ENCODE assay signal across 16 mouse cellular contexts in the genomic region with DNA sequence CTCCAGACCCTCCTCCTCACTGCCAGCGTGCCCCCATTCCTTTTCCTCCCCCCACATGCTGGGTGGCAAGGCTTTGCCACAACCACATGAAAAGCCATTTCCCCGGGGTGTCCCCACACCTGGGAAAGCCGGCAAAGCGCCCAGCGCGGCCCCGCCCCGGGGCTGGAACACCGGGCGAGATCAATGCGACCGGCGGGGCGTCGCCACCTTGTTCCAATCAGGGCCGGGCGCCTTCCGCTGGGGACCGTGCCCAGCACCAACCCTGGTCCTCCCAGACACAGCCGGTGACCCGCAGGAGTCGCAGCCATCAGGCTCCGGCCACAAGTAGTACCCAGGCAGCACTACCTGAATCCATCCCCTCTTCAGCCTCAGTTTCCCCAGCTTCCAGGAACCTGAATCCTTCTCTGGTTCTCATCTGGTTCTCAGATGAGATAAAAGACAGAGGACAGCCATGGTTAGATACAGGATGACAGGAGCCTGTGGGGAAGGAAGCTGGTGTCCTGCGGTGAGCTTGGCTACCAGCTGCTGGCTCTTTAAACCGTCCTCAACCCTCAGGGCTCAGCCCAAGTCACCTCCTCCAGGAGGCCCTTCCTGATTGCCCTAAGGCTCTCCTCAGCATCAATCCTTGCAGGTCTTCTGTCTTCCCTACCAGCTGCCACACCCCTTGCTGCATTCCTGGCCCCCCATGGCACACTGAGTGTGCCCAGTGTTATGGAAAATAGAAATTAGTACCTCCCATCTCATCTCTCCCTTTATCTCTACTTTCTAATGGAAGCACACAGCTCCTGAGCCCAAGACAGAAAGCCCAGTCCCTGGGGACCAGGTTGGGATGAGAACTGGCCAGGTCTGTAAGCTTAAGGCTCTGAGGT. TPM values are rescaled to one million over a fixed set of nuclear protein-coding genes. Genes with fewer than 3 reads are reported as not detected.
DNase-seq lines count a peak whose midpoint lies in the region; ATAC-seq and TF ChIP-seq lines count a peak whose summit lies in the region.
"Had no signal": no experiment of that assay in that cellular context is flagged by ENCODE, and none has a peak within 500 bp of the region (broad histone marks: within the 10 kb centered on the region; RNA-seq: fewer than 3 reads in every experiment).

No protein-coding gene starts in this region.

- no peak overlapping the region for H3K4me3 ChIP-seq in hindbrain, embryonic 11.5 days (ENCODE audit: low read depth, low read length)
- no peak overlapping the region for H3K4me3 ChIP-seq in hindbrain, embryonic 13.5 days
- 0 out of 2 replicates have a peak overlapping the region, but pooled peaks have one; percentile 9 for H3K4me3 ChIP-seq in intestine, postnatal 0 days (ENCODE audit: low read depth, low read length)
- H3K4me3 ChIP-seq: left cerebral cortex, adult 2 months; myocyte had no signal

- no peak overlapping the region for H3K4me2 ChIP-seq in hindbrain, embryonic 11.5 days (replicated peaks; ENCODE audit: low read depth, low read length)
- H3K4me2 ChIP-seq in hindbrain, embryonic 13.5 days, result no peak overlapping the region
- peak overlapping the region; percentile 40 for H3K4me2 ChIP-seq in intestine, postnatal 0 days (replicated peaks; ENCODE audit: low read depth)

- TF ChIP-seq CTCF in intestine, postnatal 0 days (IDR thresholded peaks at IDR 0.05; ENCODE audit: low read depth), result no peak

- DNase-seq in hindbrain, embryonic 11.5 days (ENCODE audit: low spot score), result peak; percentile 29
- DNase-seq in thymus, postnatal 4 days, result peak; percentile 44
- DNase-seq in thymus, postnatal 36 days, result no peak
- DNase-seq in layer of hippocampus, postnatal 25 days (ENCODE audit: extremely low spot score in 1 of 2, low spot score in 1 of 2), result no peak
- DNase-seq in gastrocnemius, postnatal 4 days (ENCODE audit: low spot score in 2 of 2), result no peak
- no peak for DNase-seq in right cerebral cortex, postnatal 10 days (ENCODE audit: low spot score in 2 of 2)
- DNase-seq: cerebellum, postnatal 36 days; lung, adult 18-20 months had no signal

- H3K9me3 ChIP-seq in hindbrain, embryonic 11.5 days (ENCODE audit: control insufficient read depth, low read length), result no peaks in the 10 kb centered on the region
- H3K9me3 ChIP-seq in hindbrain, embryonic 13.5 days, result no peaks in the 10 kb centered on the region
- no peaks in the 10 kb centered on the region for H3K9me3 ChIP-seq in intestine, postnatal 0 days (ENCODE audit: control insufficient read depth)

- peaks cover 3% of the 10 kb centered on the region; the same call in 1 of the 2 replicates for H3K4me1 ChIP-seq in hindbrain, embryonic 11.5 days (replicated peaks; ENCODE audit: control insufficient read depth, insufficient read depth, low read length)
- peaks cover 16% of the 10 kb centered on the region for H3K4me1 ChIP-seq in hindbrain, embryonic 13.5 days (replicated peaks)
- H3K4me1 ChIP-seq in intestine, postnatal 0 days (replicated peaks; ENCODE audit: control insufficient read depth, insufficient read depth, low read length), result peaks cover 6% of the 10 kb centered on the region; the same call in 1 of the 2 replicates

- no peak overlapping the region for H3K27ac ChIP-seq in hindbrain, embryonic 11.5 days (ENCODE audit: low read depth, low read length)
- H3K27ac ChIP-seq in hindbrain, embryonic 13.5 days, result no peak overlapping the region
- H3K27ac ChIP-seq in intestine, postnatal 0 days (ENCODE audit: low read depth, low read length), result no peak overlapping the region
- H3K27ac ChIP-seq: left cerebral cortex, adult 2 months had no signal

- peaks cover 63% of the 10 kb centered on the region for H3K27me3 ChIP-seq in hindbrain, embryonic 11.5 days (ENCODE audit: control insufficient read depth, insufficient read depth, low read length)
- peaks cover 92% of the 10 kb centered on the region for H3K27me3 ChIP-seq in hindbrain, embryonic 13.5 days
- peaks cover 35% of the 10 kb centered on the region for H3K27me3 ChIP-seq in intestine, postnatal 0 days (replicated peaks; ENCODE audit: control insufficient read depth, insufficient read depth, low read length)
- H3K27me3 ChIP-seq: CH12.LX had no signal

- H3K36me3 ChIP-seq in hindbrain, embryonic 11.5 days (ENCODE audit: control insufficient read depth, insufficient read depth, low read length), result no peaks in the 10 kb centered on the region
- H3K36me3 ChIP-seq in hindbrain, embryonic 13.5 days, result no peaks in the 10 kb centered on the region
- H3K36me3 ChIP-seq in intestine, postnatal 0 days (ENCODE audit: control insufficient read depth, insufficient read depth), result no peaks in the 10 kb centered on the region

- WGBS in hindbrain, embryonic 11.5 days, result 2% methylated on average over 25 of the region's 25 CpGs
- 1% methylated on average over 25 of the region's 25 CpGs for WGBS in hindbrain, embryonic 13.5 days
- under 1% methylated on average over 25 of the region's 25 CpGs for WGBS in intestine, postnatal 0 days

- no peak for ATAC-seq in hindbrain, embryonic 11.5 days (ENCODE audit: low FRiP score)
- no peak for ATAC-seq in hindbrain, embryonic 13.5 days (ENCODE audit: low FRiP score)
- ATAC-seq in intestine, postnatal 0 days, result peak; percentile 58; the same call in 1 of the 2 replicates
- ATAC-seq: activated CD4-positive, CD25-positive, alpha-beta regulatory T cell, adult 4 months; forebrain, embryonic 14.5 days had no signal

- H3K9ac ChIP-seq in hindbrain, embryonic 11.5 days (ENCODE audit: low read depth, low read length), result no peak overlapping the region
- no peak overlapping the region for H3K9ac ChIP-seq in hindbrain, embryonic 13.5 days
- H3K9ac ChIP-seq in intestine, postnatal 0 days (ENCODE audit: low read depth, low read length), result no peak overlapping the region

RNA-seq across cellular contexts. Expression of a gene that starts 20.4 kb away (rescaled TPM):
- polyA plus RNA-seq in hindbrain, embryonic 11.5 days (2014; fragmentation: Nextera tagmentation; extraction: Ambion mirVana), result 0.21 and 0.28 TPM in 2 replicates
- polyA plus RNA-seq in hindbrain, embryonic 13.5 days (2015; fragmentation: Nextera tagmentation; extraction: Ambion mirVana), result 0.10 and 0.27 TPM in 2 replicates
- 0.17 and 0.21 TPM in 2 replicates for polyA plus RNA-seq in intestine, postnatal 0 days (2015; fragmentation: Nextera tagmentation; extraction: Ambion mirVana)
- total RNA-seq in layer of hippocampus, postnatal 25 days (2021), result not detected
- total RNA-seq in gastrocnemius, postnatal 4 days (2021), result under 1 TPM; 0.34 to 0.49 TPM
- polyA plus RNA-seq: forebrain, embryonic 14.5 days; kidney, embryonic 14.5 days had no signal

Comparison
In these comparisons a context has a peak if more than half of its experiments do, and no peak if none do; other contexts are left out.
1. DNase-seq: peak in hindbrain, embryonic 11.5 days (single experiment) and thymus, postnatal 4 days (single experiment); none in thymus, postnatal 36 days (0 of 2), layer of hippocampus, postnatal 25 days (0 of 2), gastrocnemius, postnatal 4 days (0 of 2) and right cerebral cortex, postnatal 10 days (0 of 2).